38 mouse cellular contexts compared by ENCODE assay signal in the genomic region with DNA sequence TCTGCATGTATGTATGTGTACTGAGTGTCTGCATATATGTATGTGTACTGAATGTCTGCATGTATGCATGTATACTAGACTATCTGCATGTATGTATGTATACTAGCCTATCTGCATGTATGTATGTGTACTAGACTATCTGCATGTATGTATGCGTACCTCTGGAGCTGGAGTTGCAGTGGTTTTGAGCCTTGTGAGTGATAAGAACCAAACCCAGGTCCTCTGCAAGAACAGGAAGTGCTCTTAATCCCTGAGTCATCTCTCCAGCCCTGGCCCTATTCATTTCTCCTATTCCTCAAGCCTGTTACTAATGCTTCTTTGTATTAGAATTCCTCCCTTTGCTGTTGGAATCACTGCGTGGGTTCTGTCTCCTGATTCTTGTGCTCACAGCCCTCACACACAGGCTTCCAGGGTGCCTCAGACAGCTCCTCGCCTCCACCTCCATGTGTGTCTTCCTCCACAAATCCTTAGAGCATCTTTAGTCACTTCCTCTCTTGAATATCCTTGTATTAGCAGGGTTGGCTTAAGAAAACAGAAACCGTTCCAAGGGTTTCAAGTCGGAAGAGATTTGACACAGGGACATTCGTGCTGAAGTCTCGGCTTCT. TPM values are rescaled to one million over a fixed set of nuclear protein-coding genes. Genes with fewer than 3 reads are reported as not detected.
DNase-seq lines count a peak whose midpoint lies in the region; ATAC-seq and TF ChIP-seq lines count a peak whose summit lies in the region.
"Had no signal": no experiment of that assay in that cellular context is flagged by ENCODE, and none has a peak within 500 bp of the region (broad histone marks: within the 10 kb centered on the region; RNA-seq: fewer than 3 reads in every experiment).

No protein-coding gene starts in this region.

- H3K4me1 ChIP-seq in hindbrain, embryonic 10.5 days (replicated peaks), result peaks cover 12% of the 10 kb centered on the region; the same call in 1 of the 2 replicates
- H3K4me1 ChIP-seq in hindbrain, embryonic 13.5 days (replicated peaks), result no peaks in the 10 kb centered on the region
- H3K4me1 ChIP-seq in stomach, postnatal 0 days (replicated peaks; ENCODE audit: control insufficient read depth, insufficient read depth), result no peaks in the 10 kb centered on the region
- H3K4me1 ChIP-seq: hindbrain, embryonic 12.5 days; limb, embryonic 15.5 days; neural tube, embryonic 12.5 days had no signal

- H3K27ac ChIP-seq in hindbrain, embryonic 10.5 days, result no peak overlapping the region
- no peak overlapping the region for H3K27ac ChIP-seq in hindbrain, embryonic 13.5 days
- H3K27ac ChIP-seq in stomach, postnatal 0 days (replicated peaks), result no peak overlapping the region
- H3K27ac ChIP-seq: gastrocnemius, adult 2 months; heart, adult 2 months; heart, embryonic 13.5 days; hindbrain, embryonic 12.5 days; limb, embryonic 15.5 days; liver, embryonic 15.5 days; neural tube, embryonic 12.5 days had no signal

- H3K36me3 ChIP-seq in hindbrain, embryonic 10.5 days, result no peaks in the 10 kb centered on the region
- H3K36me3 ChIP-seq in hindbrain, embryonic 13.5 days, result no peaks in the 10 kb centered on the region
- no peaks in the 10 kb centered on the region for H3K36me3 ChIP-seq in stomach, postnatal 0 days (ENCODE audit: control insufficient read depth, insufficient read depth, low read length)
- H3K36me3 ChIP-seq: heart, embryonic 13.5 days; hindbrain, embryonic 12.5 days; limb, embryonic 15.5 days; liver, embryonic 15.5 days; neural tube, embryonic 12.5 days had no signal

- no peak for TF ChIP-seq EP300 in stomach, postnatal 0 days (optimal IDR thresholded peaks at IDR 0.05)

- H3K9ac ChIP-seq in hindbrain, embryonic 13.5 days, result no peak overlapping the region
- H3K9ac ChIP-seq in stomach, postnatal 0 days (ENCODE audit: low read length), result no peak overlapping the region
- H3K9ac ChIP-seq: heart, embryonic 13.5 days; hindbrain, embryonic 12.5 days; limb, embryonic 15.5 days; liver, embryonic 15.5 days; lung, embryonic 14.5 days; neural tube, embryonic 12.5 days had no signal

- WGBS in hindbrain, embryonic 10.5 days, result 86% methylated on average over 7 of the region's 7 CpGs
- WGBS in hindbrain, embryonic 13.5 days, result 82% methylated on average over 7 of the region's 7 CpGs
- WGBS in stomach, postnatal 0 days, result 68% methylated on average over 7 of the region's 7 CpGs

- TF ChIP-seq CTCF in stomach, postnatal 0 days (IDR thresholded peaks at IDR 0.05; ENCODE audit: low read depth), result no peak

- no peak overlapping the region for H3K4me2 ChIP-seq in hindbrain, embryonic 13.5 days
- no peak overlapping the region for H3K4me2 ChIP-seq in stomach, postnatal 0 days (replicated peaks; ENCODE audit: low read depth)
- H3K4me2 ChIP-seq: heart, embryonic 13.5 days; hindbrain, embryonic 12.5 days; limb, embryonic 15.5 days; liver, embryonic 15.5 days; lung, embryonic 14.5 days; midbrain, embryonic 11.5 days; neural tube, embryonic 12.5 days had no signal

- DNase-seq in hindbrain, embryonic 10.5 days (ENCODE audit: low spot score), result peak; percentile 1
- DNase-seq in right cerebral cortex, adult 18-20 months, result peak; percentile 53
- no peak for DNase-seq in right cerebral cortex, postnatal 25 days
- peak; percentile 4 for DNase-seq in stomach, postnatal 0 days (ENCODE audit: low spot score)
- no peak for DNase-seq in natural killer cell, adult 2 months (ENCODE audit: low spot score in 2 of 2)
- no peak for DNase-seq in B cell, adult 2 months
- DNase-seq: adrenal gland, postnatal 10 days; cerebellum, adult 11-12 months; cerebellum, adult 9-11 months; gastrocnemius, adult 2 months; gastrocnemius, postnatal 36 days; heart, postnatal 10 days; kidney, adult 11 months; kidney, postnatal 14 days; left cerebral cortex, postnatal 4 days; lung, embryonic 14.5 days; retina, postnatal 1 day; spleen, adult 18-20 months had no signal

- H3K27me3 ChIP-seq in hindbrain, embryonic 10.5 days (ENCODE audit: insufficient read depth, poor library complexity, severe bottlenecking), result no peaks in the 10 kb centered on the region
- H3K27me3 ChIP-seq in hindbrain, embryonic 13.5 days, result peaks cover 3% of the 10 kb centered on the region; the same call in 1 of the 2 replicates
- no peaks in the 10 kb centered on the region for H3K27me3 ChIP-seq in stomach, postnatal 0 days (ENCODE audit: control insufficient read depth, insufficient read depth, low read length)
- H3K27me3 ChIP-seq: hindbrain, embryonic 12.5 days; limb, embryonic 15.5 days; liver, embryonic 15.5 days; neural tube, embryonic 12.5 days; Patski had no signal

- H3K4me3 ChIP-seq in hindbrain, embryonic 10.5 days, result no peak overlapping the region
- H3K4me3 ChIP-seq in hindbrain, embryonic 13.5 days, result no peak overlapping the region
- H3K4me3 ChIP-seq in stomach, postnatal 0 days (ENCODE audit: low read depth, low read length), result no peak overlapping the region
- H3K4me3 ChIP-seq: erythroblast, embryonic 14.5 days; gastrocnemius, adult 2 months; heart, adult 2 months; heart, embryonic 13.5 days; hindbrain, embryonic 12.5 days; limb, embryonic 15.5 days; liver, embryonic 15.5 days; neural tube, embryonic 12.5 days had no signal

- no peak for ATAC-seq in hindbrain, embryonic 13.5 days (ENCODE audit: low FRiP score)
- 0 out of 2 replicates have a peak, but pooled peaks have one; percentile 5 for ATAC-seq in common myeloid progenitor, adult 5-6 weeks (replicated peaks; ENCODE audit: low read depth, poor library complexity, severe bottlenecking)
- ATAC-seq in stomach, postnatal 0 days (ENCODE audit: low FRiP score, low TSS enrichment), result no peak
- ATAC-seq: forebrain, embryonic 14.5 days; midbrain, embryonic 16.5 days; Patski had no signal

- no peaks in the 10 kb centered on the region for H3K9me3 ChIP-seq in hindbrain, embryonic 10.5 days
- no peaks in the 10 kb centered on the region for H3K9me3 ChIP-seq in hindbrain, embryonic 13.5 days
- H3K9me3 ChIP-seq in stomach, postnatal 0 days (ENCODE audit: control insufficient read depth, low read length), result no peaks in the 10 kb centered on the region
- H3K9me3 ChIP-seq: hindbrain, embryonic 12.5 days; limb, embryonic 15.5 days; liver, embryonic 15.5 days had no signal

RNA-seq across cellular contexts. Expression of gene Tmem247, which starts 4.0 kb away (rescaled TPM):
- not detected in 2 replicates for polyA plus RNA-seq in hindbrain, embryonic 10.5 days (2016; fragmentation: Nextera tagmentation; extraction: Ambion mirVana)
- not detected in 2 replicates for polyA plus RNA-seq in hindbrain, embryonic 13.5 days (2015; fragmentation: Nextera tagmentation; extraction: Ambion mirVana)
- total RNA-seq in common myeloid progenitor, adult 5-6 weeks (2017), result not detected in 2 replicates
- not detected in 2 replicates for polyA plus RNA-seq in stomach, postnatal 0 days (2015; fragmentation: Nextera tagmentation; extraction: Ambion mirVana)
- total RNA-seq: adrenal gland, postnatal 10 days; gastrocnemius, adult 2 months; gastrocnemius, postnatal 36 days; heart, adult 2 months; heart, postnatal 10 days; layer of hippocampus, postnatal 14 days; left cerebral cortex, adult 8-10 months; left cerebral cortex, postnatal 4 days; megakaryocyte progenitor cell, adult 5-6 weeks had no signal
- polyA plus RNA-seq: embryonic facial prominence, embryonic 14.5 days; erythroblast, embryonic 14.5 days; forebrain, embryonic 14.5 days; frontal cortex, adult 2 months; heart, adult 2 months; heart, embryonic 13.5 days; hindbrain, embryonic 12.5 days; kidney, embryonic 14.5 days; limb, embryonic 15.5 days; liver, embryonic 15.5 days; lung, embryonic 14.5 days; midbrain, embryonic 11.5 days; midbrain, embryonic 16.5 days; neural tube, embryonic 12.5 days; Patski; stomach, embryonic 16.5 days had no signal

RNA-seq across cellular contexts. Expression of gene Atp6v1e2, which starts 34.6 kb away (rescaled TPM):
- not detected in 2 replicates for polyA plus RNA-seq in hindbrain, embryonic 10.5 days (2016; fragmentation: Nextera tagmentation; extraction: Ambion mirVana)
- polyA plus RNA-seq in hindbrain, embryonic 13.5 days (2015; fragmentation: Nextera tagmentation; extraction: Ambion mirVana), result not detected in 2 replicates
- total RNA-seq in common myeloid progenitor, adult 5-6 weeks (2017), result not detected in 2 replicates
- polyA plus RNA-seq in stomach, postnatal 0 days (2015; fragmentation: Nextera tagmentation; extraction: Ambion mirVana), result 0.12 TPM in 1 of 2 replicates, not detected in the other
- total RNA-seq: adrenal gland, postnatal 10 days; gastrocnemius, adult 2 months; gastrocnemius, postnatal 36 days; heart, adult 2 months; heart, postnatal 10 days; left cerebral cortex, adult 8-10 months; left cerebral cortex, postnatal 4 days; megakaryocyte progenitor cell, adult 5-6 weeks had no signal
- polyA plus RNA-seq: embryonic facial prominence, embryonic 14.5 days; erythroblast, embryonic 14.5 days; forebrain, embryonic 14.5 days; heart, adult 2 months; heart, embryonic 13.5 days; hindbrain, embryonic 12.5 days; kidney, embryonic 14.5 days; limb, embryonic 15.5 days; liver, embryonic 15.5 days; lung, embryonic 14.5 days; midbrain, embryonic 16.5 days; neural tube, embryonic 12.5 days; Patski had no signal

RNA-seq across cellular contexts. Expression of gene Rhoq, which starts 49.8 kb away (rescaled TPM):
- 8.4 and 9.7 TPM in 2 replicates for polyA plus RNA-seq in hindbrain, embryonic 10.5 days (2016; fragmentation: Nextera tagmentation; extraction: Ambion mirVana)
- 6.2 and 6.9 TPM in 2 replicates for polyA plus RNA-seq in hindbrain, embryonic 13.5 days (2015; fragmentation: Nextera tagmentation; extraction: Ambion mirVana)
- total RNA-seq in common myeloid progenitor, adult 5-6 weeks (2017), result 5.2 and 5.6 TPM in 2 replicates
- polyA plus RNA-seq in stomach, postnatal 0 days (2015; fragmentation: Nextera tagmentation; extraction: Ambion mirVana), result 5.6 and 6.2 TPM in 2 replicates

Comparison
In these comparisons a context has a peak if more than half of its experiments do, and no peak if none do; other contexts are left out.
1. DNase-seq: peak in hindbrain, embryonic 10.5 days (single experiment), right cerebral cortex, adult 18-20 months (single experiment) and stomach, postnatal 0 days (single experiment); none in right cerebral cortex, postnatal 25 days (single experiment), natural killer cell, adult 2 months (0 of 2) and B cell, adult 2 months (0 of 2).